Mouse (Mus musculus): ENCODE results near the gene Arl8a.
A peak's percentile ranks its signal among the peaks of the same experiment; 100 is the strongest.

- no peak for TF ChIP-seq GATA1 (IDR thresholded peaks at IDR 0.05; ENCODE audit: borderline replicate concordance, low read length)
- no peak for TF ChIP-seq CTCF (IDR thresholded peaks at IDR 0.05; ENCODE audit: low read depth, low read length)
- no peak for TF ChIP-seq POLR2AphosphoS5 (IDR thresholded peaks at IDR 0.05; ENCODE audit: insufficient replicate concordance, low read depth, low read length)
- peak; percentile 77 for TF ChIP-seq TAL1 (conservative IDR thresholded peaks at IDR 0.05; ENCODE audit: low read depth, low read length)
- peak; percentile 88; the same call in 1 of the 2 replicates for TF ChIP-seq GATA2 (IDR thresholded peaks at IDR 0.05; ENCODE audit: borderline replicate concordance, low read depth, low read length)
Measured at GRCm38 (mm10) chr1:135131034-135131433, 15.6 kb upstream of the Arl8a start.
